Mouse (Mus musculus) kidney, postnatal 36 days (tissue): ENCODE measurements around the gene Zkscan6.

Experiments used
- DNase-seq, 2 experiments: peaks; one replicate each; pipeline ENCODE4 v3.0.0; 2021 to 2022; ENCODE audit warnings: mixed read lengths in 2 of 2

Gene Zkscan6

DNA sequence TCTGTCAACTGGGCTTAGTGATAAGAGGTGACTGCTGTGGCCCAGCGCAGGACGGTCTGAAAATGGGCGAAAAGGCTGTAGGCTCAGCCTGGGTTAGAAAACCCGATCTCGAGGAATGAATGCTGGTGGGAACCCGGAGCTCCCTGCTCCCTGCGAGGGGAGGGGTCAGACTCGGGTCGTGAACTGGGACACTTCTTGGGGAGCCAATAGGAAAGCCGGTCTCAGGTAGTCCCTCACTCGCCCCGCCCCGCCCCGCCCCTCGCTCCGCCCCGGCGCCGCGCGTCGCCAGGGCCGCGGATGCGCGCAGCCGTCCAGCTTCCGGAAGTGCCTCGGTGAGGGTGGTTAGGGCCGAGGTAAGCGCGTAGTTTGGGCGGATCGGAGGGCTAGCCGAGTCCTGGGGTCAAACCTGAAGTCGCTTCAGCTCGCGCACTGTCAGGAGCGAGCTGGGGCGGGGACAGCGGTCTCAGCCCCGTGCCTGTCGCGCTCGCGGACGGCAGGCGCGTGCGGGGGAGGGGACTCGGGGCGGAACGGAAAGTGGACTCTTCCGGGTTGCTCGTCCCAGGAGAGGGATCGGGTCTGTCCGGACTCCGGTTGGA lies at the start of gene Zkscan6:
Gene Zkscan6, plus strand, starts transcription at position 267 of the 596 bp plus-strand sequence.
- peak; percentile 92 to 94 for DNase-seq

DNA sequence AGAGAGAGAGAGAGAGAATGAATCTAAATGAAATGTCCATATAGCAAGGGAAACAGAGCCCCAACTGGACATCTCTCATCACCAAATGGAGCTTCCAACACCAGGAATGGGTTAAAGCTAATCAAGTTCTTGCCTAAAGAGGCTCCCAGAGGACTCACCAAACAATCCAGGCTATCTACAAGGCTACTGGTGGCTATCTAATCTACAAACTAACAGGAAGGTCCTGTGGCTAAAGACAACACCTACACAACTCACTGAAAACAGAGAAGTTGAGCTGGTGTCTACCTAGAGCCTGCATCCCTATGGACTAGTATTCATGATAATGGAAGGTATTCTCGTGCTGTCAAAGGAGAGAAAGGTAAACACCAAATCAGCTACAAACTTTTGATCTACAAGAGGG lies 47.6 kb upstream of the Zkscan6 start:
- DNase-seq, result no peak

DNA sequence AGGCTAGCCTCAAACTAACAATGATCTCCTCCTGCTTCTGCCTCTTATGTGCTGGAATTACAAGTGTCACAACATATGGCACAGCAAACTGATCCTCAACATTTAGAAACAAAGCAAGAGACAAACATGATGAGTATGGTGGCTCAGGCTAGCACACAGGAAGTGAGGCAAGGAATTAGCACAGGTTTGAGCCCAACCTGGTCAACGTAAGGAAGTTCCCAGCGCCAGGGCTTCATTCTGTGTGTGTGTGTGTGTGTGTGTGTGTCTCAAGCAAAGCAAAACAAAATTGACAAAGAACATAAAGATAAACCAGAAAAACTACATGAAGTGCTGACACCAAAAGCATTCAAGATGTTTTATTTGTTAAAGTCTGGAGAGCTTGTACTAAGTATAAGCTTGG lies 46.1 kb upstream of the Zkscan6 start:
- no peak for DNase-seq

DNA sequence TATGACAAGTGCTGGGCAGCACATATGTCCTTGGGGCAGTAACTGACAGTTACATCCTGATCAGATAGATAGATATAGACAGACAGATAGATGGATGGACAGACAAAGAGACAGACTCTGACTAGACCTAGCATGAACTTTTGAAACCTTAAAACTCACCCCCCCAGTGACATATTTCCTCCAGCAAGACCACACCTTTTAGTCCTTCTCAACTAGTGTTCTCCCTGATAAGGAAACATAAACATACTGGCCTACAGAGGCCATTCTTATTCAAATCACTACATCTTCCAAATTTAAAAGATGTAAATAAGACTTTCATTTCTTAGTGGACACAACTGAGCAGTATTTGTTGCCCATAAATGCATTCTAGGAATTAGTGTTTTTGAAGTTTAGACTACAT lies 38.5 kb upstream of the Zkscan6 start:
- no peak for DNase-seq

DNA sequence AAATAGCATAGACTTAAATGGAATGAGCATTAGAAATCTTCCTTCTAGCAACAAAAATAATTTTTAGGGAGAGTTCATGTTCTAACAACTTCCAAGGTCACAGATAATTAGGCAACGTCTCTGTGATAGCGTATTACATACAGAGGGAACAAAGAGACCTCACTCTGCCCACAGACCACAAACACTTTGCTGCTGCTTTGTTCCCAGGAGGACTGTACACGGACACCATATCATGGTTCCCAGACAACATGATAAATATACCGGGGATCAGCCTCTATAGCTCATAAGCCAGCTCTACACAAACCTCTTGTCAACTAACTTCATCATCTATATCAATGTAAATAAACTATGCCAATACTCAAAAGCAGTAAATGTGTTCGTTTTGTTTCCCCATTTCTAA lies 37.0 kb upstream of the Zkscan6 start:
- DNase-seq, result no peak

DNA sequence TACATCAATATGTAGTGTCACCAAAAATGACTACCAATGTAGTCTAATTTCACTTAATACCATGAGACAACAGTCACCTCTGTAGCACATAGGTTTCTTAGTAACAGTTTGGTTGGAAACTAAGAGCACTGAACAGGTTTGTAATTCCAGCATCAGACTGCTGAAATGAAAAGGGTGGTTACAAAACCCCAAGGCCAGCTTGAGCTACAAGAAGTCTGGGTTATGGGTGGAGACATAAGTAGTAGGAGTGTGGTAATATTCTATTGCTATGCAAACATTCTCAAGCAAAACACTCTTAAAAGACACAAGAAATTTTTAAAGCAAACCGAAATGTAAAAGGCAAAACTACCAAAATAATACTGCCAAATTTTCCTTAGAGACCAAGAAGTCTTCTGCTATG lies 35.4 kb upstream of the Zkscan6 start:
- DNase-seq, result no peak

DNA sequence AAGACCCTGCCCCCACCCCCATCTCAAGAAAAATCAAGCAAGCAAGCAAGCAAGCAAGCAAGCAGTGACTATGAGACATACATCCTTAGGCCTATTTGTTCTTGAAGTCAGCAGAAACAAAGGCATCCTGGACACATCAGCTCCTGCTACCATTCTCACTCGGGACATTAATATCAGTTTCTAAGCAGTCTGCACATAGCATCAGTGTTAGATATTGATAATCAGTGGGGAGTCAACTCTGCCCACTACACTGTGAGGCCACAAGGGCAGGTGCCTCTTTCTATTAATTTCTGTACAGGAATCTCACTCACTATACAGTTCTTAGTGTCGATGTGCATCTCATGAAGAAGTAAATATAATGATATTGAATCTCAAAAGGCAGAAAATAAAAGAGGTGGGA lies 33.4 kb upstream of the Zkscan6 start:
- no peak for DNase-seq

DNA sequence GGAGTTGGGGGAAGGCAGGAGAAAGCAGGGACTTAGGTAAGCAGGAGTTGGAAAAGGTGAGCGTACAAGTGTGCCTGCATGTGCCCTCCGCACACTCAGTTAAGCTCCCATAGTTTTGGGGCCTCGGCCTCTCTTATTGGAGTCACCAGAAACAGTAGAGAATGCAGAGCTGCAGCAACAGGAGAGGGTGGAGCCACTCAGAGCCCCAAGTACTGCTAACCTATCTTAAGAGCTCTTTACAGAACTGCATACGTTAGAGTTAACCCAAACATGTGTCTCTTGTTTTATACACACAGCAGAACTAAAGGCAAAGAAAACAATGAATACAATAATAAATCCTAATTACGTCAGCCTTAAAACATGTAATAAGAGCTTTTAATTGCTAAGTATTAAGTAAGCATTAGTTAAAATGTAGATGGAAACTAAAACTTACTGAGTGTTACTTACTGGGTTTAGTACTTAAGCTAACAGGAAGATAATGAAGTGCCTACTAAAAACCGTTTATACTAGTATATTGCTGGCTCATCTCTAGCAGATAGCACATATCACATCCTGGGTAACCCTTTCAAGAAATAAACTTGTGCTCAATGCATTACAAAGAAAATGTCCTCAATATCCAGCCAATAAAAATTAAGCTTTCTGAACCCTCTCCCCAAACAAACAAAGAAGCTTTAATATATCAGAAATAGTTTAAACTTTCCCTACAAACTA lies 32.9 kb upstream of the Zkscan6 start:
- no peak for DNase-seq

DNA sequence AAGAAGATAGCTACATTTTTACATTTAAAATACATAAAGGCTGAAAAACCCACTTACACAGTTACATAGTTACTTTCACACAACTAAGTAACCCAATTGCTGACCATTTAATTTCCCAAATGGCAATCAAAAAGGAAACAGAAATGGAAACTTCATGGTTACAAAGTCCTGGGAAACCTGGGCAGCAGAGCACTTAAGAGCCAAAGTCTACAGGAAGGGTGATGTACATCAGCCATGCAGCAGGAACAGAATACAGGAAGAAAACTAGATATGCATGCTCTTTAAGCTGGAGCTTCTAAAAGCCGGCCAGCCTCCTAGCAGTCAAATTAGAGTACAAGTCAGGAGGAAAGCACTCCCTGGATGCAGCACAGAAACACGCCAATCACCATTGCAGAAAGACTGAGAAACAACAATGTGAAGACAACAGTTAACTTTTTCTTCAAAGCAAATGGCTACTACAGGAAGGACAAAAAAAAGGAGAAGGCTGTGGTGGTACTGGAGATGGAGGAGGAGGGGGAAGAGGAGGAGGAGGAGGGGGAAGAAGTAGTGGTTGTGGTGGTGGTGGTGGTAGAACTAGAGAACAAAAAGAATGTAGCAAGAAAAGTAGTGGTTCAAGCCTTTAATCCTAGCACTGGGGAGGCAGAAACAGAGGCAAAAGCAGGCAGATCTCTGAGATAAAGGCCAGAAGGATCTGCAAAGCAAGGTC lies 29.9 kb upstream of the Zkscan6 start:
- peak; percentile 8 to 25 for DNase-seq

DNA sequence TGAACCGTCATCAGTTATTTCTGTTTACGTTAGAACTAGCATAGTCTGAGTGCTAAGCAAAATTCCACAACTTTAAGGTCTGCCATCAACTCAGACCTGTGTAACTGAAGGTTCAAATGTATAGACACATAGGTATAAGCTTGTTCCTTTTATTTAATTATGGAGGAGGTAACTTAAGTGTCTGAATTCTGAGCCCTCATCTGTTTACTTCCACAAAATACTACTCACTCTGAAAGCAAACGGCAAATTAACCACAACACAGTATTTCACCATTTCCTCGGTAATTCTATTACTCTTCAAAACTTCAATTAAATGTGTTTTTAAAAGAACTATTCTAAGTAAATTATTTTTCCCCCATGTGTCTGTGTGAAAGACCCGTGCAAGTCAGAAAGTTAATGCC lies 29.2 kb upstream of the Zkscan6 start:
- no peak for DNase-seq

DNA sequence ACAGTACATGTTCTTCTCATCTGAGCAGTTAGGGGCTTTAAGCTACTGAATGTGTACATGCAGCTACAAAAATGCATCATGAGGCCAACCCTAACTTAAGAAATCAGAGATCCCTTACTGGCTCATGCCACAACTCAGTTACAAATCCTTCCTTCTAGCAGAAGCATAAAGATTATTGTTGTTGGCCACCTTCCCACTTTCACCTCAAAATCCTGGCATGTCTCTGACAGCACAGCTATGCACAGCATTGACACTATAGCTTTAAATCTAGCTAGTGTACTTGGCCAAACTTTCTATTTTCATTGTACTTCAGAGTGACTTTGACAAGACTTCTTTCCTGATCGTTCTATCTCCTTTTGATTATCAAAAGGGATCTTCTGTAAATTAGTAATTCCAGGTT lies 27.9 kb upstream of the Zkscan6 start:
- DNase-seq, result no peak

DNA sequence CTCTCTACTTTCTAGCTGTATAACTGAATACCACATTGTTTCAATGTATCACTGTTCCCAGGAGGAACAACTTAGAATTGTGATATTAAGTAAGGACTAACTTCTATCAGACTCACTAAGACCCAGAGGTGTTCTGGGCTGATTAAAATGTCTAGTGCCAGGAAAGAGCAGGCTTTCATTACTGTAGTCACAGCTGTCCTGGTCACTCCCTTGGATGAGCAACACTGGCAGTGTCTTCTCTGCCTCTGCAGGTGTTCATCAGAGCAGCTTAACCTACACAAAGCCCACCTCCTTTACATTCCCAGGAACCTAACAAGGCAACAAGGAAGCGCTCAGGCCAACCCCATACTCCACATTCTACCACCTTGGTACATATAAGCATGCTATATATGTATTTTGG lies 27.4 kb upstream of the Zkscan6 start:
- no peak for DNase-seq

DNA sequence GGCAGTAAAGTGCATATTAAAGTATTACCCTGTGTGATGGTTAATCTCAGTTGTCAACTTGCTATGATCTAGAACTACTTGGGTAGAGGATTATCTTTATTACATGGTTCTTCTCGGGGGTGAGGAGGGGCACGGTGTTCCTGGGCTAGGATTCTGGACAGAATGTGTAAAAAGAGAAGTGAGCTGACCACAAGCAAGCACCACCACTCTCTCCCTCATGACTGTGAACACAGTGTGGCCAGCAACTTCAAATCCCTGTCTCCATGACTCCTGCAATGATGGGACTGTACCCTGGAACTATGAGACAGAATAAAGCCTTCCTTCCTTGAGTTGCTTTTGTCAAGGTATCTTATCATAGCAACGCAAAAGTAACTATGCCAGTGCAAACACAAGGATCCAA lies 25.4 kb upstream of the Zkscan6 start:
- DNase-seq, result no peak

DNA sequence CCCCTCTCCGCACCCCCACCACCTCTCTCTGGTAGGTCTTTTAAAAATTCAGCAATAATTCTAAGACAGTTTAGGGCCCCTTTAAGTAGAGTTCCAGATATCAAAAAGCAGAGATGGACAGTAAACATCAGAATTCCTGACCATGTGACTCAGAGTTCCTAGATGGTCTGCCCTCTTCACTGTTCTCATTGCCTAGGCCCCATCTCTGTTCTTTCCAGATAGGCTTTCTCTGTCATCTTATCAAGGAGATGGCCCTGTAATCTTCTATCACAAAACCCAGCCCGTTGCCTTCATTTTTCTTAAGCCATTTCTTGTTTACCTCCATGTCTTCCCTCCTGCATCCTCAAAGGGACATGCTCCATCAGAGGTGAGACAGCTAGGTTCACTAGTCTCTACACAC lies 20.8 kb upstream of the Zkscan6 start:
- no peak for DNase-seq

DNA sequence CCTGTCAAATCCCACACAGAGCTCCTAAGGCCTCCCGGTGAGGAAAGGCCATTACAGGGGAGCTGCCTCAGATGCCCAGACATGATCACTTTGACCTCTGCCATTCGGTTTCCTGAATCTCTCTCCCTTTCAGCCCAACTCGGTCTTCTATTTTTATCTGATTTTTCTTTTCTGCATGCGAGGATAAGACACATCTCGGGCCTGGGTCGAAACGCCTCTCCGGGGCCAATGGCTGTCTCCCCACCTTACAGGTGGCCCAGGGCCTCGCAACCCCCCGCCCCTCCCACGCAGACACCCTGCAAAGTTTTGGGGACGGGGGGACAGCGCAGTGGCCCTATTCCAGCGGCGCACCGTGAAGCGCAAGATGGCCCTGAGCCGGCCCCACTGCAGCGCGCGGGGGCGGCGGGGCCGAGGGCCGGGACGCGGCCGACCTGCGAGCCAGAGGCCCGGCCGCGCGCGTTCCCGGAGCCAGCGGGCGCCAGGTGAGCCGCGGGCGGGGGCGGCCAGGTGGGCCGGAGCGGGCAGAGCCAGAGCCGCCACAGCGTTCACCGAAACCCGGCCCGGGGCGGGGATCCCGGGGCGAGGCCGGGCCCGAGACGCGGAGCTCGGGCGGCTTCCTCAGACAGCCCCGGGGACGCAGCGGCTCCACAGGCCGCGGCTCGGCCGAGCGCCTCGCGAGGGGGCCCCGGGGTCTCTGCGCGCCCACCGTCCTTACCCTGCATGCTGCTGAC lies 19.4 kb upstream of the Zkscan6 start:
- DNase-seq, result peak; percentile 32 to 66

DNA sequence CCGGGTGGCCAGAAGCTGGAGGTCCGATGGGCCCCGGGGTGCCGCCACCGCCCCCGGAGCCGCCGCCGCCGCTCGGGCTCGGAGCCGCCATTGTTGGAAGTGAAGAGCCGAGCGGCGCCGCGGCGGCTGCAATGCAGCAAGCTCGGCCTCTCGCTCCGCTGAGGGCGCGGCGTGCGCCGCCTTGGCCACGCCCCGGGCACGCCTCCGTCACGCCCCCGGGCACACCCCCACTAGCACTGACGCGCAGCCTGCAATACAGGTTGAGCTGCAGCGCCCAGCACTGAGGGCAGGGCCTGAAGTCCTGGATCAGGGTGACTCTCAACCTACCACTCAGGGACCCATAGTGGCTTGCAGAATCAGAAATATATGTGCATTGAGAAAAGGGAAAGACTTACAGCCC lies 18.8 kb upstream of the Zkscan6 start, which contains the start of gene Map2k4:
Gene Map2k4, minus strand, starts transcription at position 144 of the 400 bp plus-strand sequence.
- peak; percentile 93 to 96 for DNase-seq

DNA sequence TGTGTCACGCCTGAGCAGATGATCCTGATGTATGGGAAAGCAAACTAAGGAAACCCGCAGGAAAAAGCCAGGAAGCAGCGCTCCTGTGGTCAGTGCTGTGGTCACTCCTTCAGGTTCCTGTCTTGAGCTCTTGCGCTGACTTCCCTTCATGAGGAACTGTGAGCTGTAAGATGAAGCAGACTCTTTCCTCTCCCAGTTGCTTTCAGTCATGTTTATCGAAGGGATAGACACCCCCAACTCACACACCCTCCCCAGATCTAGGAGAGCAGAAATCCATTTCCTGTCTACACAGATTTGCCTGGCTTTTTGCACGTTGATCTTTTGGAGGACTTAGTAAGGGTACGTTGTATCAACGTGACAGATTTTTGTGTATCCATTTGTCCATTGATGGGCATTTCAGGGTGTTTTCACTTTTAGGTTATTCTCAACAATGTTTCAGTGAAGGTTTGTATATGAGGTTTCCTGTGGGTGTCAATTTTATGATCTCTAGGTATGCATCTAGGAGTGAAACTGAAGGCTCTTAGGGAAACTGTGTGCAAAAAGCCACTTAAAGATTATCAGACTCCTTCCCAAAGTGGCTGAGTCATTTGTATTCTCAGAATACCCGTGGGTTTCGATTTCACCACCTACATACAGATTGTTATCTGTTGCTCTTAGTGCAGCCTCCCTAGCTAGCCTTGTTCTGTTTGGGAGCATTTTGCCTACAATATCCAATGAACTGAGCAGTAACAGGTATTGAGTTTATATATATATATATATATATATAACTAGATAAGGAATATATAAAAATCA lies 12.4 kb upstream of the Zkscan6 start:
- DNase-seq, result no peak

DNA sequence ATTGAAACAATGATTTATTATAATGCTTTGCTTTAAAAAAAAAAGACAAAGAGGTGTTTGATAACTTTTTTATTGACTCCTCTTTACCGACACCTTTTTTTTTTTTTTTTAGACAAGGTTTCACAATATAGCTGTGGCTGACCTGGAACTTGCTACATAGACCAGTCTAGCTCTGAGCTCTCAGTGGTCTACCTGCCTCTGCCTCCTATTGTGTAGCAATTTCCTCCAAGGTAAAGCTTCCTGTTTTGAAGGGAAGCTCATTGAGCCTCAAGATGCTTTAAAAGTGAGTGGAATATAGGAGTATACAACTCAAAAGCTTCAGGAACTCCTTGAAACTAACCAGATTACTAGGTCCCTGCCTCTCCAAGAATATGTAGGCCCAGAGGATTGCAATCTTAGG lies 11.1 kb upstream of the Zkscan6 start:
- no peak for DNase-seq

DNA sequence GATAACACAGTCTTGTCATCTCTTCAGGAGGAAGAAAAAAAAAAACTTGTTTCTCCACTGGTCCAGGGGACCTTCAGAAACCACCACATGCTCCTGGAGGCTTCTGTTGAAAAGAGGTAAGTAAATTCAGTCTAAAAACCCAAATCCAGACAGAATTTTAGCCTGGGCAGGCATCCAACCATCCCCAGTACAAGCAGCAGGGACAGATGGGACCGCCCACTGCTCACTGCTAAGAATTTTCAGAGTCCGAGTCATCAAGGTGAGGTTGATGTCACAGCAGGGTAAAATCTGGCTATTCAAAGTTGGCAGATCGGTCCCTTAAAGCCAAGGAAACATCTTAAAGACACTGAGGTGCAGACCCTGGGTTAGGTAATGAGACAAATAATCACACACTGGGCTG lies 5.1 kb upstream of the Zkscan6 start:
- DNase-seq, result no peak

DNA sequence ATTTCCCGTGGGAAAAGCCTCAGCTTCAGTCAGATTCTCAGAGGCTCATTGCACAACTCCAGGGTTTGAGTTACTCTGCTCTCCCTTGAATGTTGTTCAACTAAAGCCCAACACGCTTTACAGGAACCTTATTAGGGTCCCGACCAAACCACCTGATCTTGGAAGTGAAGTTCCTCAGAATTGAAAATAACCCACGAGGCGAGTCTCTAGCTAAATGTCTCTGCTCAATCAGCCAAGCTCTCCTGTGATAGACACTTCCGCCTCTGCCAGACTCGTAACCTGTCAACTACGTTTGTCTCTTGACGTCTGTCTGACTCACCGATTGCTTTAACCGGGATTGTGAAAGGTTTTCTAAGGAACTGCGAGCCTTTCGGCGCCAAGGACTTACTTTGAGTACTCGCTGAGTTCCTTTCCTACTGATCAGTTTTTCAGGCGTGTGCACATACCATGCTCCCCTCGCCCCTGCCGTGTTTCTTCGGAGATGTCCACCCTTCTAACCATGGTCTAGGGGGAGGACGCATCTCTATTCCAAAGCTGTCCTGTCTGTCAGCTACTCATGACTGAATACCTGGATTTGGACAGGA lies 562 bp upstream of the Zkscan6 start:
- DNase-seq, result peak; percentile 49 to 51

DNA sequence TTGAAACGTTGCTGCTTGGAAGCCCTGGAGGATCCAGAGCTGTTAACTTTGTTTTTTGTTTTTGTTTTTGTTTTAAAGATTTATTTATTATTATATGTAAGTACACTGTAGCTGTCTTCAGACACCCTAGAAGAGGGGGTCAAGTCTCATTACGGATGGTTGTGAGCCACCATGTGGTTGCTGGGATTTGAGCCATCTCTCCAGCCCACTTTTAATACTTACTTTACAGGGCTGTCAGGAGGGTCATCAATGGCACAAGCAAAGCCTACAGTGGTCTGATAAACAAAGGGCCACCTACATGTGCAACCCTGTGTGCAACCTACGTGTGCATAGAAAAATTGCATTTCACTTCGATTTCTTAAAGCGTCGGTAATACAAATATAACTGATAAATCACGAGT lies 626 bp downstream of the Zkscan6 start:
- peak in 1 of 2 experiments; percentile 4 for DNase-seq

DNA sequence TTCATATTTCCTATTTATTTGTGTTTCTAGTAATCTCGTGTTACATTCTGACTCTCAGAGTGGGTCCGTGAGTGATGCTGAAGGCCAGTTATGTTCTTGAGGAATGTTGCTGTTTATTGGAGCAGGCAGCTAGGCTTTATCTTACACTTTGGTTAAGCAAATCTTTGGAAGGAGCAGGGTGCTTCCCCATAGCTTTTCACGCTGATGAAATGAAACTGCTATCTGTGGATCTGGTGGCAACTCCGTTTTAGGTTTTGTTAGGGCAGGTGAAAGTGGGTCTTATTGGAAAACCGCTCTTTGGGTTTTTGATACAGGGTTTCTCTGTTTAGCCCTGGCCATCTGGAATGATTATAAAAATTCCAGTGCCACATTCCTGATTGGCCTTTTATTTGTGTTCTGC lies 5.1 kb downstream of the Zkscan6 start:
- DNase-seq, result no peak
